Mouse (Mus musculus): ENCODE data around the gene Ube2a. TPM values are rescaled to one million over a fixed set of nuclear protein-coding genes. Genes with fewer than 3 reads are reported as not detected.
A peak's percentile ranks its signal among the peaks of the same experiment; 100 is the strongest.
"Not testable (repeated sequence)": the region's sequence is repeated elsewhere in the genome, so short reads cannot be mapped to it uniquely, and the experiment has no call there.

Gene Ube2a
- polyA plus RNA-seq, 1 experiment from 2014 or later, result 129 TPM

DNA sequence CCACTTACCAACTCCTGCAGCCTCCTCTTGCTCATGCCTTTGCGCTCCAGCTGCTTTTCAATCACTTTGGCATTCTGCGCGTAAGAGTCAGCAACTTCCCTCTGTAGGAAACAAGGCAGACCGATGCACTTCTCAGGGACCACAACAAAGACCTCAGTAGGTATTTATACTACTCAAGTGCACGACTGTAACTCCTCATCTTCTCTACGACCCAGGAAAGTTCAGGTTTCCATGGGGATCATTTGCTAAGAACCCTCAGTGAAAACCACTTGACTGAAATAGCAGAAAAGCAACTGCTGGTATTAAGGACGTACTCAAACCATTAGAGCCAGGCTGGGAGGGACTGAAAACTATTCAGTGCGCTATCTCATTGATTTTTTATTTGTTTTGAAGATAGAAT, 21.1 kb upstream of the Ube2a start:
- Histone ChIP-seq H3K4me2 (no peak overlapping the region), H3K9me3 (no peaks in the 10 kb centered on the region), H3K9ac (no peak overlapping the region), H3K27me3 (no peaks in the 10 kb centered on the region), H3K36me3 (0 out of 2 replicates have a peak, but pooled peaks cover 11% of the 10 kb centered on the region), H3K4me1 (replicated peaks) (no peaks in the 10 kb centered on the region), H3K4me3 (no peak overlapping the region), H3K27ac (replicated peaks) (no peak overlapping the region)
- 87% methylated on average over 8 of the region's 8 CpGs for WGBS
- no peak for ATAC-seq (ENCODE audit: low read depth)

- Histone ChIP-seq H3K27me3 (no peaks in the 10 kb centered on the region), H3K36me3 (no peaks in the 10 kb centered on the region), H3K4me2 (peak overlapping the region; percentile 55), H3K27ac (replicated peaks) (no peak overlapping the region; the same call in 1 of the 2 replicates), H3K4me1 (replicated peaks) (peaks cover 10% of the 10 kb centered on the region), H3K9me3 (no peaks in the 10 kb centered on the region), H3K4me3 (peak overlapping the region; percentile 43), H3K9ac (peak overlapping the region; percentile 64)
- 14% methylated on average over 43 of the region's 44 CpGs for WGBS
- ATAC-seq (ENCODE audit: low read depth), result peak; percentile 92
These were observed 9.7 kb upstream of the Ube2a start for GRCm38 (mm10) chrX:36863766-36864608.

DNA sequence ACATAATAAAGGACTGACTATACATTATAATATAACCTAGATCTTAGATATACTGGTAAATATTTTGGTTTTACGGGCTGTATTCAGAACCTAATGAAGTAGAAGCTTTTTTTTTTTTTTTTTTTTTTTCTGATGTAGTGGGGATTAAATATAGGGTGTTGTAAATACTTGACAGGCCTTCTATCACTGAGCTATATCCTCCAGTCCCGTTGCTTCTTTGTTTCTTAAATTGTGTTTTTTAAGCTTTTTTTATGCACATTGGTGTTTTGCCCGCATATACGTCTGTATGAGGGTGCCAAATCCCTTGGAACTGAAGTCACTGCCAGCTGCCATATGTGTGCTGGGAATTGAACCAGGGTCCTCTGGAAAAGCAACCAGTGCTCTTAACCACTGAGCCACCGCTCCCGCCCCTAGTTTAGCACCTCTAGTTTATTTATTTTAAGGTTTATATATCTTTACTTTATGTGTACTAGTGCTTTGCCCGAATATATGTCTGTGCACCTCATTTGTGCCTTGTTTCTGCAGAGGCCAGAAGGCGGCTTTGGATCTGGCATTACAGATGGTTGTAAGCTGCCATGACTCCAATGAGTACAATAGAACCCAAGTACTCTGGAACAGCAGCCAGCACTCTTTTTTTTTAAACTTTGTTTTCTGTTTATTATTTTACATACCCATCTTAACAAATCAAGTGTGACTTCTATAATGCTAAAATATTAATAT, 8.9 kb upstream of the Ube2a start:
- H3K9ac ChIP-seq, result 0 out of 2 replicates have a peak overlapping the region, but pooled peaks have one; percentile 38
- H3K27me3 ChIP-seq, result no peaks in the 10 kb centered on the region
- 57% methylated on average over 8 of the region's 8 CpGs for WGBS
- H3K27ac ChIP-seq (replicated peaks), result no peak overlapping the region
- no peak for ATAC-seq (ENCODE audit: low read depth)
- H3K9me3 ChIP-seq, result no peaks in the 10 kb centered on the region
- peak overlapping the region; percentile 55 for H3K4me2 ChIP-seq
- H3K4me1 ChIP-seq (replicated peaks), result peaks cover 10% of the 10 kb centered on the region
- peak overlapping the region; percentile 43 for H3K4me3 ChIP-seq
- no peaks in the 10 kb centered on the region for H3K36me3 ChIP-seq

GRCm38 (mm10) chrX:36870372-36870771, 3.3 kb upstream of the Ube2a start:
- H3K36me3 ChIP-seq, result no peaks in the 10 kb centered on the region
- ATAC-seq (ENCODE audit: low read depth), result no peak
- H3K4me3 ChIP-seq, result no peak overlapping the region
- H3K27ac ChIP-seq (replicated peaks), result no peak overlapping the region
- peaks cover 3% of the 10 kb centered on the region for H3K4me1 ChIP-seq (replicated peaks)
- H3K4me2 ChIP-seq, result no peak overlapping the region
- H3K9me3 ChIP-seq, result no peaks in the 10 kb centered on the region
- 84% methylated on average over 3 of the region's 3 CpGs for WGBS
- H3K9ac ChIP-seq, result no peak overlapping the region
- H3K27me3 ChIP-seq, result no peaks in the 10 kb centered on the region

DNA sequence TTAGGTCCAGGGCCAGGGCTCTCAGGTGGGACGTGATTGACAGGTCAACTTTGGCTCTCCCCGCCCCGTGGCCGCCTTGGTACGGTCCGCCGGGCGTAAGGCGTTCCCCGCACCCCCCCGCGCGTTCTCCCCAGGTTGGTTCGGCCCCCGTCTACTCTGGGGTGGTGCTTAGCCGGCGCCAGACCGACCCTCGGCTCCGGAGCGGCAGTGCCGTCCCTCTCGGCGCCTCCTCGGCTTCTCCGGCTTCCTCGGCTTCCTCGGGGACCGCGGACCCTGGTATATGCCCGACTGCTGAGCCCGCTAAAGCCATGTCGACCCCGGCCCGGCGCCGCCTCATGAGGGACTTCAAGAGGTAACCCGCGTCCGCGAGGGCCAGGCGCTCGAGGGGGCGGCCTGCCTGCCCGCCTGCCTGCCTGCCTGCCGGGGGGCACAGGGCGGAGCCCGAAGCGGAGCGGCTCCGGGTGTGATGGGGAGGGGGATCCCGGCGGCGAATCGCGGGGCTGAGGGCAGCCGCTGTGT, 537 bp downstream of the Ube2a start:
- WGBS, result 17% methylated on average over 57 of the region's 57 CpGs
- Histone ChIP-seq H3K36me3 (no peaks in the 10 kb centered on the region), H3K27ac (replicated peaks) (peak overlapping the region; percentile 82), H3K4me3 (peak overlapping the region; percentile 70), H3K9ac (peak overlapping the region; percentile 85), H3K4me2 (peak overlapping the region; percentile 62), H3K4me1 (replicated peaks) (peaks cover 7% of the 10 kb centered on the region), H3K27me3 (no peaks in the 10 kb centered on the region), H3K9me3 (no peaks in the 10 kb centered on the region)
- peak; percentile 98 for ATAC-seq (ENCODE audit: low read depth)

DNA sequence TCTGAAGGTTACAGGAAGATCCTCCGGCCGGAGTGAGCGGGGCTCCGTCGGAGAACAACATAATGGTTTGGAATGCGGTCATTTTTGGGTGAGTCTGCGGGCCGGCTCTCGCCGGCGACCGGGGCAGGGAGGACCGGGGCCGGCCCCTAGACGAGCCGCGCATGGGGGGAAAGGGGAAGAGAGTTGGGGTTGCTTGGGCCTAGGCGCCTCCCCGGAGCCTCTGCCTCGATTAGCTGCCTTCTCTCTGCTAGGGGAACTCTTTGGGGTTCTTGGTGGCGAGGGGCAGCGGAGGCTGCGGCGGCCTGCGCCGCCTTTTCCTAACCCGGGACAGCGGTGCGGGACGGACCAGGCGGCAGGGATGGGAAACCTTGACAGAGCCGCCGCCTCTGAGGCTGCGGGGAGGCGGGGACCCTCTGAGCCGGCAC, 1.0 kb downstream of the Ube2a start:
- peaks cover 7% of the 10 kb centered on the region for H3K4me1 ChIP-seq (replicated peaks)
- ATAC-seq (ENCODE audit: low read depth), result peak; percentile 21
- H3K36me3 ChIP-seq, result no peaks in the 10 kb centered on the region
- WGBS, result 15% methylated on average over 36 of the region's 36 CpGs
- no peaks in the 10 kb centered on the region for H3K9me3 ChIP-seq
- peak overlapping the region; percentile 70 for H3K4me3 ChIP-seq
- H3K27me3 ChIP-seq, result no peaks in the 10 kb centered on the region
- peak overlapping the region; percentile 85 for H3K9ac ChIP-seq
- H3K4me2 ChIP-seq, result peak overlapping the region; percentile 62
- peak overlapping the region; percentile 82 for H3K27ac ChIP-seq (replicated peaks)

GRCm38 (mm10) chrX:36884719-36885118, 11.0 kb downstream of the Ube2a start:
- peaks cover 20% of the 10 kb centered on the region for H3K36me3 ChIP-seq
- no peaks in the 10 kb centered on the region for H3K4me1 ChIP-seq (replicated peaks)
- H3K27me3 ChIP-seq, result no peaks in the 10 kb centered on the region
- no peak overlapping the region for H3K9ac ChIP-seq
- H3K4me3 ChIP-seq, result no peak overlapping the region
- H3K27ac ChIP-seq (replicated peaks), result no peak overlapping the region
- no peak overlapping the region for H3K4me2 ChIP-seq
- no peak for ATAC-seq (ENCODE audit: low read depth)
- WGBS, result 85% methylated on average over 1 of the region's 1 CpGs
- no peaks in the 10 kb centered on the region for H3K9me3 ChIP-seq

DNA sequence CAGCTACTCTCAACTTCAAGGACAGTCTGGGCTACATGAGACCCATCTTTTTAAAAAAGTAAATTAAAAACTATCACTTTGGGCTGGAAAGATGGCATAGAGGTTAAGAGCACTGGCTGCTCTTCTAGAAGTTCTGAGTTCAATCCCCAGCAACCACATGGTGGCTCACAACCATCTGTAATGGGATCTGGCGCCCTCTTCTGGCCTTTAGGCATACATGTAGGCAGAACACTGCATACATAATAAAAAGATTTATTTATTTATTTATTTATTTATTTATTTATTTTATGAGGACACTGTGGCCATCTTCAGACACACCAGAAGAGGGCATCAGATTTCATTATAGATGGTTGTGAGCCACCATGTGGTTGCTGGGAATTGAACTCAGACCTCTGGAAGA, 25.2 kb downstream of the Ube2a start:
- 0 out of 2 replicates have a peak, but pooled peaks cover 11% of the 10 kb centered on the region for H3K4me1 ChIP-seq (replicated peaks)
- not testable (repeated sequence) for H3K9me3 ChIP-seq; H3K27ac ChIP-seq (replicated peaks); H3K27me3 ChIP-seq; H3K9ac ChIP-seq; H3K36me3 ChIP-seq; ATAC-seq (ENCODE audit: low read depth); H3K4me3 ChIP-seq; H3K4me2 ChIP-seq
- 42% methylated on average over 1 of the region's 1 CpGs for WGBS

- Histone ChIP-seq H3K4me3 (peak overlapping the region; percentile 56), H3K9me3 (no peaks in the 10 kb centered on the region), H3K4me1 (replicated peaks) (0 out of 2 replicates have a peak, but pooled peaks cover 11% of the 10 kb centered on the region), H3K27me3 (no peaks in the 10 kb centered on the region), H3K27ac (replicated peaks) (peak overlapping the region; percentile 88), H3K9ac (peak overlapping the region; percentile 81), H3K4me2 (peak overlapping the region; percentile 55), H3K36me3 (no peaks in the 10 kb centered on the region)
- 21% methylated on average over 3 of the region's 3 CpGs for WGBS
- no peak for ATAC-seq (ENCODE audit: low read depth)
These were observed 28.0 kb downstream of the Ube2a start for GRCm38 (mm10) chrX:36901655-36902054.

DNA sequence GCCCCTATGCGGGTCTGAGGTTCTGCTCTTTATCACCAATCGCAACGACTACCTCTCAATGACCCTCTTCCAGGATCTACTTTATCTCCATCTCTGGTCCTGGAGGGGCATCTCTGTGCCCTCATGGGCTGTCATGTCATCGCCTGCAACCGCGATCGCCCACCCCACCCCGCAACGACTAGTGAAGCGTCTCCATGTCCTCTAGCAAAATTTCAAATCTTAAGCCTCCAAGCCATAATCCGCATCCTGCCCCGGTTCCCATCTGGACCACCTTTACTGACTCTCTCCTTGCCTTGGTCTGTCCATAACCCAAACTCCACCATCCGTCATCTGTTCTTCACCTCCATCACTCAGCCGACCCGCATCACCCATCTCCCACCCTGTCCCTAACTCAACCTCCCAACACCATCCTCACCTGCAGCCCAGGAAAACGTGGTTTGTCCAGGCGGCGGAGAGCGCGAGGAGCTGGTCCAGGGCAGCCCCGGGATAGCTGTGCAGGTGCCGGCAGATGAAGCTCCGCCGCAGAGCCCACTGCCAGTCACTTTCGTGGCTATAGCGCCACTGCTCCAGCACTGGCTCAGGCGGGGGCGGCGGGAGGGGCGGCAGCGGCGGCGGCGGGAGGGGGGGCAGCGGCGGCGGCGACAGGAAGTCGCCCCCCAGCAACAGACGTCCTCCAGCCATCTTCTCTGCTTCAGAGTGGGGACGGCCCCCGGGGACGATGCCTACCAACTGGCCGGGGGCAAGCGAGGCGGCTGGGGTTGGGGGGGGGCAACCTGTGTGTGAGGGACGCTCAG, 28.8 kb downstream of the Ube2a start, which contains the start of gene Nkrf:
Nkrf (minus strand) TSS at position 579 of the 794 bp plus-strand sequence.
- ATAC-seq (ENCODE audit: low read depth), result peak; percentile 87
- Histone ChIP-seq H3K9ac (peak within 1 kb of the TSS; percentile 81), H3K4me2 (peak within 1 kb of the TSS; percentile 55)

DNA sequence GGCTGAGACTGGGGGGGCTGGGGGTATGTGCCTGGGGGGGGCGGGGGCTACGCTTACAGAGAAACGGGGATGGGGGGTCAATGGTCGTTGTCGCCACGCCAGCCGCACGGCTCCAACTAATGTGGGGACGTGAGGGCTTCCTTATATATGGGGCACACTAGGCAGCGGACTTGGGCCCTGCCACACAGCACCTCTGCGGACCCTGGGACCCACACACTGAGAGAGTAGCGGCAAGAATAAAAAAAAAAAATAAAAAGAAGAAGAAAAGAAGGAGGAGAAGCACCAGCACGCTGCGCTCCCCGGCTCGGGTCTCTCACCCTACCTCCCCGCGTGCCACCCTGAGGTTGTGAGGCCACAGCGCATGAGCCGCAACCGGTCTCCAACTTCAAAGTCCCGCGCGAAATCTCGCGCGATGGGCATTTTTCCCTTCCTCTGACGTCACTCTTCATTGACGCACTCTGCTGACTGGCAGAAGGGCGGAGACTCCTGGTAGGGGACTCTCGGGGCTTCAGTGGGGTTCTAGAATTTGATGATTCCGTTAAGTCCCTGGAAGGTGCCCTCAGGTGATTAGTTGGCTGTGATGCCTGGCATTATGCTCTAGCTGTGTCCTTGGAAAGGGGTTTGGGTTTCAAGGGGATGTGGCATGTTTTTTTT, 29.5 kb downstream of the Ube2a start:
- Histone ChIP-seq H3K4me3 (peak overlapping the region; percentile 56), H3K27me3 (no peaks in the 10 kb centered on the region), H3K9me3 (no peaks in the 10 kb centered on the region), H3K4me2 (peak overlapping the region; percentile 55), H3K27ac (replicated peaks) (peak overlapping the region; percentile 88), H3K9ac (peak overlapping the region; percentile 81), H3K36me3 (no peaks in the 10 kb centered on the region), H3K4me1 (replicated peaks) (0 out of 2 replicates have a peak, but pooled peaks cover 11% of the 10 kb centered on the region)
- WGBS, result 16% methylated on average over 31 of the region's 32 CpGs
- ATAC-seq (ENCODE audit: low read depth), result peak; percentile 92

More for the DNA sequence above, 28.8 kb downstream of the Ube2a start, which contains the start of gene Nkrf:
- Histone ChIP-seq H3K4me1 (replicated peaks) (0 out of 2 replicates have a peak, but pooled peaks cover 11% of the 10 kb centered on the region), H3K27ac (replicated peaks) (peak within 1 kb of the TSS; percentile 88), H3K9me3 (no peaks in the 10 kb centered on the region), H3K36me3 (no peaks in the 10 kb centered on the region), H3K27me3 (no peaks in the 10 kb centered on the region), H3K4me3 (peak within 1 kb of the TSS; percentile 56)
- WGBS, result 19% methylated on average over 32 of the region's 47 CpGs

Measured in neural tube, embryonic 13.5 days (tissue).